Mouse (Mus musculus) CH12.LX (cell line): Measurements from ENCODE around the gene Ctnnd2.

Experiments used
- BHLHE40 ChIP-seq: IDR thresholded peaks from 2 replicates; pipeline ENCODE4 v1.6.1; 2011; ENCODE audit warnings: mild to moderate bottlenecking, low read depth, low read length, improper control_type of control experiment
- CTCF ChIP-seq, 2 experiments: IDR thresholded peaks in 1 of 2; conservative IDR thresholded peaks in 1 of 2; 2 replicates each; pipeline ENCODE4 v1.5.1; 2011 to 2012; ENCODE audit warnings: low read depth in 2 of 2, low read length in 2 of 2, improper control_type of control experiment in 1 of 2, inconsistent platforms in 1 of 2, mild to moderate bottlenecking in 1 of 2, moderate library complexity in 1 of 2
- E2F4 ChIP-seq: IDR thresholded peaks from 2 replicates; pipeline ENCODE4 v1.6.1; 2011; ENCODE audit warnings: low read depth, low read length, improper control_type of control experiment; ENCODE audit not compliant: insufficient replicate concordance
- EP300 ChIP-seq: IDR thresholded peaks from 2 replicates; pipeline ENCODE4 v1.6.1; 2011; ENCODE audit warnings: low read length, improper control_type of control experiment
- HCFC1 ChIP-seq: IDR thresholded peaks from 2 replicates; pipeline ENCODE4 v1.6.1; 2012; ENCODE audit warnings: low read depth, mild to moderate bottlenecking, inconsistent platforms, low read length, improper control_type of control experiment
- JUND ChIP-seq: conservative IDR thresholded peaks from 2 replicates; pipeline ENCODE4 v1.6.1; 2011; ENCODE audit warnings: low read depth, low read length, improper control_type of control experiment
- NELFE ChIP-seq: IDR thresholded peaks from 2 replicates; pipeline ENCODE4 v1.6.1; 2011; ENCODE audit warnings: low read depth, low read length, improper control_type of control experiment
- POLR2A ChIP-seq: IDR thresholded peaks from 2 replicates; pipeline ENCODE4 v1.6.1; 2011; ENCODE audit warnings: low read depth, mild to moderate bottlenecking, improper control_type of control experiment, low read length

GRCm38 (mm10) chr15:30780977-30781376 is 608.6 kb downstream of the Ctnnd2 start:
- no peak for TF ChIP-seq CTCF (conservative IDR thresholded peaks at IDR 0.05 in 1 of 2, IDR thresholded peaks at IDR 0.05 in 1 of 2; ENCODE audit: low read depth in 2 of 2, low read length in 2 of 2)
- TF ChIP-seq POLR2A, result no peak
- no peak for TF ChIP-seq EP300
- TF ChIP-seq JUND, result no peak
- TF ChIP-seq E2F4, result no peak
- no peak for TF ChIP-seq HCFC1
- no peak for TF ChIP-seq BHLHE40
- no peak for TF ChIP-seq NELFE
